Comparison of ENCODE assay signal across 20 mouse cellular contexts in the genomic region with DNA sequence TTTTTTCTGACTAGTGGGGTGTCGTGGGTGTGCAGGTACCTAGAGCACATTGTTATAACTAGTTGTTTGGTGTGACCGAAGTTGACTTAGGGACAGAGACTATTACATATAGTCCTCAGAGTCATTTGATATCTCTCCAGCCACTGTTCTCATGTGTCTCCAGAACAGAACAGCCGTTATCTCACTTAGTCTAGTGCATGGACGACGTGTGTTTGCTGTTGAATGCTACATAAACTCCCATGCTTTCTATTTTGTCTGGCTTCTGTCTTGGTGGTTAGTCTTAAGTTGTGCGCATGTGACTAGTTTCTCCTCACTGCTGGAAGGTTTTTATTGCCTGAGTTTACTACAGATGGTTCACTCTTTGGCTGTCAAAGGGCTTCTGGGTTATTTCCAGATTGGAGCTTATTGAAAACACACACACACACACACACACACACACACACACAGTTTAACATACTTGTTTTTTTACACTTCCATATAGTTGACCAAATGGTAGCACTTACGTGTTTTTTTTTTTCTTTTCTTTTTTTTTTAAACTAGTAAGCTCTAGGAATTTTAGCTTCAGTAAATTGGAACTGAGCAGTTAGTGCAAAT. TPM values are rescaled to one million over a fixed set of nuclear protein-coding genes. Genes with fewer than 3 reads are reported as not detected.
DNase-seq lines count a peak whose midpoint lies in the region; ATAC-seq lines count a peak whose summit lies in the region.
"Had no signal": no experiment of that assay in that cellular context is flagged by ENCODE, and none has a peak within 500 bp of the region (broad histone marks: within the 10 kb centered on the region; RNA-seq: fewer than 3 reads in every experiment).

No protein-coding gene starts in this region.

- peak; percentile 22; the same call in 1 of the 2 replicates for ATAC-seq in liver, embryonic 15.5 days (ENCODE audit: insufficient read depth)
- ATAC-seq in liver, embryonic 11.5 days (replicated peaks; ENCODE audit: low FRiP score), result no peak; the same call in 1 of the 2 replicates
- ATAC-seq in heart, embryonic 16.5 days (replicated peaks; ENCODE audit: extremely low read depth, insufficient read depth, low FRiP score), result no peak
- ATAC-seq: forebrain, embryonic 15.5 days; midbrain, embryonic 16.5 days had no signal

- no peaks in the 10 kb centered on the region for H3K36me3 ChIP-seq in liver, embryonic 15.5 days (replicated peaks)
- H3K36me3 ChIP-seq in liver, embryonic 11.5 days (ENCODE audit: control insufficient read depth, insufficient read depth, low read length), result no peaks in the 10 kb centered on the region
- H3K36me3 ChIP-seq in heart, embryonic 16.5 days (ENCODE audit: control insufficient read depth, insufficient read depth), result no peaks in the 10 kb centered on the region
- H3K36me3 ChIP-seq: embryonic facial prominence, embryonic 12.5 days; forebrain, embryonic 15.5 days; neural tube, embryonic 15.5 days had no signal

- no peak overlapping the region for H3K4me3 ChIP-seq in liver, embryonic 15.5 days (replicated peaks)
- H3K4me3 ChIP-seq in liver, embryonic 11.5 days (ENCODE audit: low read depth, low read length), result no peak overlapping the region
- H3K4me3 ChIP-seq in heart, embryonic 16.5 days (ENCODE audit: low read length), result no peak overlapping the region
- H3K4me3 ChIP-seq: embryonic facial prominence, embryonic 12.5 days; forebrain, embryonic 15.5 days; layer of hippocampus, adult 2 months; neural tube, embryonic 15.5 days had no signal

- H3K4me2 ChIP-seq in liver, embryonic 15.5 days, result no peak overlapping the region
- H3K4me2 ChIP-seq in liver, embryonic 11.5 days, result no peak overlapping the region
- no peak overlapping the region for H3K4me2 ChIP-seq in heart, embryonic 16.5 days (ENCODE audit: low read depth, low read length)
- H3K4me2 ChIP-seq: embryonic facial prominence, embryonic 12.5 days; forebrain, embryonic 15.5 days; neural tube, embryonic 15.5 days had no signal

- no peaks in the 10 kb centered on the region for H3K9me3 ChIP-seq in liver, embryonic 15.5 days (replicated peaks)
- H3K9me3 ChIP-seq in liver, embryonic 11.5 days (ENCODE audit: control insufficient read depth, low read length), result no peaks in the 10 kb centered on the region
- H3K9me3 ChIP-seq in heart, embryonic 16.5 days (replicated peaks; ENCODE audit: control insufficient read depth, low read length), result no peaks in the 10 kb centered on the region
- H3K9me3 ChIP-seq: embryonic facial prominence, embryonic 12.5 days; forebrain, embryonic 15.5 days; neural tube, embryonic 15.5 days had no signal

- peak; percentile 76 for DNase-seq in heart, adult 11 months
- no peak for DNase-seq in heart, postnatal 4 days
- DNase-seq in liver, embryonic 11.5 days (ENCODE audit: low spot score), result no peak
- DNase-seq in embryo, embryonic 9.5 days (ENCODE audit: extremely low spot score), result no peak
- DNase-seq in urinary bladder, postnatal 10 days (ENCODE audit: low spot score), result no peak
- DNase-seq: adrenal gland, postnatal 25 days; cerebellum, adult 9-10 months; kidney, adult 11 months; kidney, postnatal 10 days; lung, postnatal 14 days; right cerebral cortex, postnatal 25 days; thymus, postnatal 36 days had no signal

- no peak overlapping the region for H3K9ac ChIP-seq in liver, embryonic 15.5 days
- no peak overlapping the region for H3K9ac ChIP-seq in liver, embryonic 11.5 days (ENCODE audit: low read depth, low read length)
- no peak overlapping the region for H3K9ac ChIP-seq in heart, embryonic 16.5 days (ENCODE audit: low read length)
- H3K9ac ChIP-seq: embryonic facial prominence, embryonic 12.5 days; forebrain, embryonic 15.5 days; neural tube, embryonic 15.5 days had no signal

- 36% methylated on average over 7 of the region's 7 CpGs for WGBS in liver, embryonic 15.5 days (ENCODE audit: insufficient replicate concordance)
- WGBS in liver, embryonic 11.5 days, result 55% methylated on average over 7 of the region's 7 CpGs
- WGBS in heart, embryonic 16.5 days, result 40% methylated on average over 7 of the region's 7 CpGs

- H3K4me1 ChIP-seq in liver, embryonic 15.5 days (replicated peaks), result peaks cover 42% of the 10 kb centered on the region
- peaks cover 56% of the 10 kb centered on the region for H3K4me1 ChIP-seq in liver, embryonic 11.5 days (replicated peaks; ENCODE audit: control insufficient read depth, insufficient read depth, low read length)
- H3K4me1 ChIP-seq in heart, embryonic 16.5 days (ENCODE audit: control insufficient read depth, insufficient read depth, low read length), result peaks cover 70% of the 10 kb centered on the region

- no peaks in the 10 kb centered on the region for H3K27me3 ChIP-seq in liver, embryonic 15.5 days
- no peaks in the 10 kb centered on the region for H3K27me3 ChIP-seq in liver, embryonic 11.5 days (replicated peaks; ENCODE audit: control insufficient read depth, insufficient read depth, low read length)
- no peaks in the 10 kb centered on the region for H3K27me3 ChIP-seq in heart, embryonic 16.5 days (ENCODE audit: control insufficient read depth, insufficient read depth, low read length)
- H3K27me3 ChIP-seq: CH12.LX; embryonic facial prominence, embryonic 12.5 days; forebrain, embryonic 15.5 days; neural tube, embryonic 15.5 days had no signal

- H3K27ac ChIP-seq in liver, embryonic 15.5 days (replicated peaks), result no peak overlapping the region
- H3K27ac ChIP-seq in liver, embryonic 11.5 days (ENCODE audit: low read depth, low read length), result no peak overlapping the region
- H3K27ac ChIP-seq in heart, embryonic 16.5 days (ENCODE audit: low read length), result peak overlapping the region; percentile 15; the same call in 1 of the 2 replicates
- H3K27ac ChIP-seq: embryonic facial prominence, embryonic 12.5 days; forebrain, embryonic 15.5 days; layer of hippocampus, adult 2 months; neural tube, embryonic 15.5 days had no signal

RNA-seq across cellular contexts. Expression of a gene that starts 25.2 kb away (rescaled TPM):
- 100 to 1,000 TPM; 145 to 149 TPM for total RNA-seq in heart, postnatal 4 days (2021)
- 15.4 and 15.6 TPM in 2 replicates for polyA plus RNA-seq in liver, embryonic 15.5 days (2015; fragmentation: Nextera tagmentation; extraction: Ambion mirVana)
- 24.2 and 24.4 TPM in 2 replicates for polyA plus RNA-seq in liver, embryonic 11.5 days (2014; fragmentation: Nextera tagmentation; extraction: Ambion mirVana)
- 51.8 and 55.8 TPM in 2 replicates for polyA plus RNA-seq in heart, embryonic 16.5 days (2015; fragmentation: Nextera tagmentation; extraction: Ambion mirVana)

RNA-seq across cellular contexts. Expression of a gene that starts 59.8 kb away (rescaled TPM):
- 10 to 100 TPM; 16.9 to 17.3 TPM for total RNA-seq in heart, postnatal 4 days (2021)
- 1.1 and 2.4 TPM in 2 replicates for polyA plus RNA-seq in liver, embryonic 15.5 days (2015; fragmentation: Nextera tagmentation; extraction: Ambion mirVana)
- 1.2 and 1.7 TPM in 2 replicates for polyA plus RNA-seq in liver, embryonic 11.5 days (2014; fragmentation: Nextera tagmentation; extraction: Ambion mirVana)
- polyA plus RNA-seq in heart, embryonic 16.5 days (2015; fragmentation: Nextera tagmentation; extraction: Ambion mirVana), result 5.4 and 5.7 TPM in 2 replicates
